Mouse (Mus musculus) lung, embryonic 14.5 days (tissue): ENCODE results near the gene Sstr2. TPM values are rescaled to one million over a fixed set of nuclear protein-coding genes. Genes with fewer than 3 reads are reported as not detected.

Experiments
- ATAC-seq: fragments of 200-750 bp; cut with Nextera tagmentation; 2 replicates; pipeline ENCODE4 v1.8.0; 2017; ENCODE audit warnings: mild to moderate bottlenecking, moderate TSS enrichment, moderate library complexity; ENCODE audit not compliant: insufficient read depth
- DNase-seq: peaks from one replicate; pipeline ENCODE4 v3.0.0-alpha.2; 2015
- H3K27ac ChIP-seq: fragments of 300-500 bp; sonication (generic); 2 replicates; pipeline ENCODE4 v1.5.1; 2014; ENCODE audit warnings: low read depth, mild to moderate bottlenecking, moderate library complexity
- H3K27me3 ChIP-seq: fragments of 300-500 bp; sonication (generic); 2 replicates; pipeline ENCODE4 v1.6.1; 2014; ENCODE audit warnings: low read length, control low read depth; ENCODE audit not compliant: insufficient read depth
- H3K36me3 ChIP-seq: fragments of 300-500 bp; sonication (generic); 2 replicates; pipeline ENCODE4 v1.6.1; 2014; ENCODE audit warnings: control low read depth; ENCODE audit not compliant: insufficient read depth
- H3K4me1 ChIP-seq: fragments of 300-500 bp; sonication (generic); 2 replicates; pipeline ENCODE4 v1.6.1; 2014; ENCODE audit warnings: antibody characterized with exemption, control low read depth; ENCODE audit not compliant: insufficient read depth
- H3K4me2 ChIP-seq: fragments of 300-500 bp; sonication (generic); 2 replicates; pipeline ENCODE4 v1.6.1; 2014; ENCODE audit warnings: mild to moderate bottlenecking
- H3K4me3 ChIP-seq: fragments of 300-500 bp; sonication (generic); 2 replicates; pipeline ENCODE4 v1.5.1; 2014; ENCODE audit warnings: low read depth, low read length
- H3K9ac ChIP-seq: fragments of 300-500 bp; sonication (generic); 2 replicates; pipeline ENCODE4 v1.6.1; 2014
- H3K9me3 ChIP-seq: fragments of 300-500 bp; sonication (generic); 2 replicates; pipeline ENCODE4 v1.6.1; 2016; ENCODE audit warnings: low read depth, low read length, control low read depth
- CTCF ChIP-seq: IDR thresholded peaks from 2 replicates; pipeline ENCODE4 v1.5.1; 2016; ENCODE audit warnings: antibody characterized with exemption, low read depth
- WGBS: fragments of 180-500 bp; shearing (Covaris S2); extraction: QIAGEN DNeasy Blood & Tissue Kit; methylation state at CpG from one replicate; pipeline ENCODE4 v1.1.7; 2014; 5-methylcytosine and 5-hydroxymethylcytosine counted together
- polyA plus RNA-seq: library from polyadenylated mRNA; unstranded; fragments of >200 nt; fragmentation: Nextera tagmentation; extraction: Ambion mirVana; gene quantifications from 2 replicates; pipeline ENCODE4 v1.2.1, GENCODE M21; 2014

Gene Sstr2
- polyA plus RNA-seq, 1 experiment from 2014 or later = 1.4 TPM

GRCm38 (mm10) chr11:113621001-113621400 is 1.9 kb downstream of the Sstr2 start:
- H3K9me3 ChIP-seq = no peaks in the 10 kb centered on the region
- no peak overlapping the region for H3K27ac ChIP-seq
- WGBS = 61% methylated on average over 2 of the region's 2 CpGs
- no peak overlapping the region for H3K4me2 ChIP-seq
- H3K9ac ChIP-seq = no peak overlapping the region
- no peak for DNase-seq
- ATAC-seq = no peak
- TF ChIP-seq CTCF = no peak
- H3K4me3 ChIP-seq = no peak overlapping the region
- H3K36me3 ChIP-seq = no peaks in the 10 kb centered on the region
- peaks cover 37% of the 10 kb centered on the region for H3K27me3 ChIP-seq
- H3K4me1 ChIP-seq = no peaks in the 10 kb centered on the region

- no peak for ATAC-seq
- DNase-seq = no peak
Measured at GRCm38 (mm10) chr11:113622028-113622427, 2.9 kb downstream of the Sstr2 start.

GRCm38 (mm10) chr11:113625437-113625836 is 6.3 kb downstream of the Sstr2 start:
- peaks cover 10% of the 10 kb centered on the region for H3K27me3 ChIP-seq
- H3K4me3 ChIP-seq = no peak overlapping the region
- no peaks in the 10 kb centered on the region for H3K36me3 ChIP-seq
- no peak overlapping the region for H3K4me2 ChIP-seq
- no peak overlapping the region for H3K27ac ChIP-seq
- H3K9me3 ChIP-seq = no peaks in the 10 kb centered on the region
- no peak overlapping the region for H3K9ac ChIP-seq
- H3K4me1 ChIP-seq = no peaks in the 10 kb centered on the region
- ATAC-seq = no peak
- 68% methylated on average over 18 of the region's 18 CpGs for WGBS
- peak; percentile 55 for DNase-seq
- TF ChIP-seq CTCF = no peak

More at GRCm38 (mm10) chr11:113622028-113622427, 2.9 kb downstream of the Sstr2 start:
- H3K9me3 ChIP-seq = no peaks in the 10 kb centered on the region
- no peak overlapping the region for H3K4me3 ChIP-seq
- H3K27ac ChIP-seq = no peak overlapping the region
- peaks cover 37% of the 10 kb centered on the region for H3K27me3 ChIP-seq
- no peak for TF ChIP-seq CTCF
- no peak overlapping the region for H3K9ac ChIP-seq
- WGBS = 78% methylated on average over 4 of the region's 4 CpGs
- H3K4me2 ChIP-seq = no peak overlapping the region
- H3K36me3 ChIP-seq = no peaks in the 10 kb centered on the region
- H3K4me1 ChIP-seq = no peaks in the 10 kb centered on the region

- H3K36me3 ChIP-seq = no peaks in the 10 kb centered on the region
- H3K27me3 ChIP-seq = no peaks in the 10 kb centered on the region
- H3K9ac ChIP-seq = no peak overlapping the region
- no peak overlapping the region for H3K4me3 ChIP-seq
- H3K4me2 ChIP-seq = no peak overlapping the region
- ATAC-seq = no peak
- DNase-seq = peak; percentile 66
- H3K9me3 ChIP-seq = no peaks in the 10 kb centered on the region
- 40% methylated on average over 4 of the region's 4 CpGs for WGBS
- no peak overlapping the region for H3K27ac ChIP-seq
- H3K4me1 ChIP-seq = 0 out of 2 replicates have a peak, but pooled peaks cover 3% of the 10 kb centered on the region
- TF ChIP-seq CTCF = peak; percentile 48
Measured at GRCm38 (mm10) chr11:113627785-113628184, 8.6 kb downstream of the Sstr2 start.

- Histone ChIP-seq H3K36me3 (no peaks in the 10 kb centered on the region), H3K9me3 (no peaks in the 10 kb centered on the region), H3K9ac (no peak overlapping the region), H3K27ac (no peak overlapping the region), H3K4me1 (0 out of 2 replicates have a peak, but pooled peaks cover 3% of the 10 kb centered on the region), H3K4me3 (no peak overlapping the region), H3K27me3 (no peaks in the 10 kb centered on the region), H3K4me2 (no peak overlapping the region)
- peak; percentile 54 for TF ChIP-seq CTCF
- peak; percentile 57 for DNase-seq
- 48% methylated on average over 7 of the region's 7 CpGs for WGBS
- ATAC-seq = no peak
Measured at GRCm38 (mm10) chr11:113630642-113631041, 11.5 kb downstream of the Sstr2 start.

- H3K9me3 ChIP-seq = no peaks in the 10 kb centered on the region
- no peaks in the 10 kb centered on the region for H3K27me3 ChIP-seq
- H3K4me2 ChIP-seq = no peak overlapping the region
- H3K9ac ChIP-seq = no peak overlapping the region
- H3K27ac ChIP-seq = no peak overlapping the region
- no peak for ATAC-seq
- 55% methylated on average over 8 of the region's 8 CpGs for WGBS
- no peaks in the 10 kb centered on the region for H3K36me3 ChIP-seq
- DNase-seq = no peak
- H3K4me1 ChIP-seq = 0 out of 2 replicates have a peak, but pooled peaks cover 3% of the 10 kb centered on the region
- TF ChIP-seq CTCF = no peak
- H3K4me3 ChIP-seq = no peak overlapping the region
Measured at GRCm38 (mm10) chr11:113631302-113631701, 12.2 kb downstream of the Sstr2 start.

GRCm38 (mm10) chr11:113631862-113632261 is 12.7 kb downstream of the Sstr2 start:
- no peak for ATAC-seq
- DNase-seq = no peak
- TF ChIP-seq CTCF = no peak

GRCm38 (mm10) chr11:113632303-113632702 is 13.2 kb downstream of the Sstr2 start:
- no peak for DNase-seq
- H3K27ac ChIP-seq = no peak overlapping the region
- ATAC-seq = no peak
- H3K9ac ChIP-seq = no peak overlapping the region
- no peak for TF ChIP-seq CTCF
- no peaks in the 10 kb centered on the region for H3K36me3 ChIP-seq
- no peaks in the 10 kb centered on the region for H3K27me3 ChIP-seq
- 0 out of 2 replicates have a peak, but pooled peaks cover 3% of the 10 kb centered on the region for H3K4me1 ChIP-seq
- H3K9me3 ChIP-seq = no peaks in the 10 kb centered on the region
- 58% methylated on average over 7 of the region's 7 CpGs for WGBS
- no peak overlapping the region for H3K4me2 ChIP-seq
- no peak overlapping the region for H3K4me3 ChIP-seq

More at GRCm38 (mm10) chr11:113631862-113632261, 12.7 kb downstream of the Sstr2 start:
- no peaks in the 10 kb centered on the region for H3K9me3 ChIP-seq
- H3K4me2 ChIP-seq = no peak overlapping the region
- H3K4me1 ChIP-seq = 0 out of 2 replicates have a peak, but pooled peaks cover 3% of the 10 kb centered on the region
- no peaks in the 10 kb centered on the region for H3K27me3 ChIP-seq
- H3K27ac ChIP-seq = no peak overlapping the region
- H3K9ac ChIP-seq = no peak overlapping the region
- no peak overlapping the region for H3K4me3 ChIP-seq
- WGBS = 53% methylated on average over 8 of the region's 8 CpGs
- H3K36me3 ChIP-seq = no peaks in the 10 kb centered on the region
